Mouse (Mus musculus): ENCODE measurements around the gene Znrf2.

DNA sequence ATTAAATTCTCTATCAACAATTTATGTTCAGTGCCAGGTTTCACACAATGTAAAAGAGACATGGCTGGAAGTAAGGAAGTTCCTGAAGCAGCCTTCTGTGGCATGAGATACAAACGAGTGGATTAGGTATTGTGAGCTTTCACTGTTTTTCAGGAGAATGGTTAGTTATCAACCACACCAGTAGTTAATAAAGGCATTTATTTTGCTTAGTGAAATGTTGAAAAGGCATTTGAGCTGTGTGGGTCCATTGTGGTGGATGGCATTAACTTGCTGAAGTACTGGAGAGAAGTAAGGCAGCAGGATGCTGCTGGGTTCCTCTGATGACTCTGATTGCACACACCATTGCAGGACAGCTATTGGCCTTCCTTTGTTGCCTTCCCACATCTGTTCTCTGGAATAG, 25.3 kb downstream of the Znrf2 start:
- TF ChIP-seq CTCF (IDR thresholded peaks at IDR 0.05; ENCODE audit: low read depth) (no peak), EP300 (optimal IDR thresholded peaks at IDR 0.05) (no peak)

All from stomach, postnatal 0 days (tissue).